Mouse (Mus musculus): Measurements from ENCODE around the gene Gata2.

Gata2 gene

DNA sequence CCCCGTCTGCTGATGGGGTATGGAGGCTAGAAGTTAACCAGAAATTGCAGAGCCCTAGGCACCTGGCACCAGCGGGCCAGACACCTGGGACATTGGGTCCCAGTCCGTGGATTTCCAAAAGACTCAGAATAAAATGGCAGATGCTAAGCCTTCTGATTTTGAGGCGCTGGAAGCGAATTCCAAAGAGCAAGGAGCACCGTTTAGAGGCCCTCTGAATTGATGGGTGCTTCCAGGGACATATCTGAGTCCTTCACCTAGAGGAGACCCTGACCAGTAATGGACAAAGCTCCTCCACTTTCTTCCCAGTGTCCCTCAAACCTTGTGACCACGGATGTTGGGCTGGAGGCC lies 1.3 kb downstream of the Gata2 start:
- ATAC-seq (ENCODE audit: low TSS enrichment), result no peak

DNA sequence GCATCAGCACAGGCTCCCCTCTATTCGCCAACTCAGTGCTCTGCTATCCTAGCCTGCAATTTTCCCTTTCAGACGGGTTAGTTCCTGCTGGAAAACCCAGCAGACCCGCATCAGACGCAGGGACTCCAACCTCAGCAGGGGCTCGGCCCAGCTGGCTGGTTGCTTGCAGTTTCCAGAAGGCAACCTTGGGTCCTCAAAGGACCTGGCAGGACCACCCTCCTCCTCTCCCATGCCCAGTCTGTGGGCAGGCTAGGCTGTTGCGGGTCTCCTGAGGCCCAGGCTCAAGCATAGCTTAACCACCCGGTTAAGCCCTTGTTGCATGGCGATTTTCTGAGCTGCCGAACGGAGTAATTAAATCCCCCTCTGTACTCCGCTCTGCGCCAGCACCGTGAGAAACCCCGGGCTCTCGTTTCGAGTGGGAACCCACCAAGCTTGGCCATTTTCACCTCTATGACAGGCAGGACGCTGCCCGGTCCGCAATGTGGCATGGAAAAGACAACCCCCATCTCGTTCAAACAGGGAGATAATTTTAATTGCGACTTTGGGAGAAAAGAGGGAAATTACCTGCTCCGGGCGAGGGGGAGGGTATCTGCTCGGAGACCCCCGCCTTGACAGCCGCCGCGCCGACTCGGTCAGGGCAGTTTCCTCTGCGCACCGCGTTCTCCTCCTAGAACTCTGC lies 2.5 kb downstream of the Gata2 start:
- ATAC-seq (ENCODE audit: low TSS enrichment), result no peak

DNA sequence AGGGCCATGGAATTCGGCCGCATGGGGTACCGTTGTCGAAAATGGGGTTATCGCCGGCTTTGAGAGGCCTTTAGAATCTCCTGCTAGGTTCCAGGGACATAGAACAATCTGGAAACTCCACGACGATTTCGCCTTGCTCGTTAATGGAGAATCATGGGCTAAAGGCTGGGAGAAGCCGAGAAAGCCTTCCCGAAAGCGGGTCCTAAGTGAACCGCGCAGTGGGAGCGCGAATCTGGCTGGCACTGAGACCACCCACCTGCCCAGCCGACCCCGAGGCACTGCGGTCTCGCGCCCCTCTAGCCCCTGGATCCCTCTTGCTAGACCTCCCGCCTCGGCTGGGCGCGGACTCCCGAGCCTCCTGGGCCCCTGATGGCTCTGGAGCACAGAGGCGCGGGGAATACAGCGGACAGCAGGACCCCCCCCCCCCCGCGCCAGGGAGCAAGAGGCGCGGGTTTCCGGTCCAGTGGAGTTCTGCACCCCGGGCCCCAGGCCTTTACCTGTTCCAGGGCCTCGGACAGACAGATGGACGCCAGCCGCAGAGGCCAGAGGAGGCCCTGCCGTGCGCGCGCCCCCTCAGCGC lies 3.1 kb downstream of the Gata2 start:
- no peak for ATAC-seq (ENCODE audit: low TSS enrichment)

- no peak for ATAC-seq (ENCODE audit: low TSS enrichment)
These were observed 3.8 kb downstream of the Gata2 start for GRCm38 (mm10) chr6:88197313-88198069.

DNA sequence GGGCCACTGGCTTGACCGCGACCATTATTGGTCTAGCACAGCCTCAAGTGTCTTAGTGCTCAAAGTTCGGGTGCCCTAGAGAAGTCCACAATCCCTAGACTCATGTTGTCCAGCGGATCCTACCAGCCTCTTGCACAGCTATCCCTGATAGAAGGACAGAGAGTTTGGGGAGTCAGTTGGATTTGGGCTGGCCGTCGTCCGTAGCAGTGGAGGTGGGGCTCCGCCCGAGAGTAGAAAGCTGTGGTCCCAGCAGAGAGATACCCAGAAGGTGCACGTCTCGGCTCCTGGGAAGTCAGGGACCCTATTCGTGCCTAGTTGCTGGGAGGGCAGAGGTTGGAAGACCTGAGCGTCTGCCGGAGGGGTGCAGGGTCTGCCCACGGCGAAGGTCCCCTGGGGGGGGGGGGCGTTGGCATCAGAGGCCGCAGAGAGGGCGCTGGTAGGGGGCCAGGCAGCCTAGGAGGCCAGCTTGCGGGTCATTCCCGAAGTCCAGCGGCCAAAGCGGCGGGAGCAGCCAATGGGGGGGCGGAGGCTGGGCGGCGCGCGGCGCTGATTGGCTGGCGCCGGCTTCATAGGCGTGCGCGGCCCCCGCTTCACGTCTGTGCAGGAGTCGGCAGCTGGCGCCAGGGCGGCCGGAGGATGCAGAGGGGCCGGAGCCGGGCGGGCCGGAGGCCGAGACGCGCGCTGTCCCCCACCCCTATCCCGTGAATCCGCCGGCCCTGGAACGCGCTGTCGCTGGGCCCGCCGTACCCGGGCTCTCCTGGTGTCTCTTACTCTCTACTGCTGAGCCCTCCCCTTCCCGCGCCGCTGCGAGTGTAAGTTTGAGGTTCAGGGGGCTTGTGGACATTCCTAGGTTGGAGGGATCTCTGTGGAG lies 4.6 kb downstream of the Gata2 start:
- no peak for ATAC-seq (ENCODE audit: low TSS enrichment)

DNA sequence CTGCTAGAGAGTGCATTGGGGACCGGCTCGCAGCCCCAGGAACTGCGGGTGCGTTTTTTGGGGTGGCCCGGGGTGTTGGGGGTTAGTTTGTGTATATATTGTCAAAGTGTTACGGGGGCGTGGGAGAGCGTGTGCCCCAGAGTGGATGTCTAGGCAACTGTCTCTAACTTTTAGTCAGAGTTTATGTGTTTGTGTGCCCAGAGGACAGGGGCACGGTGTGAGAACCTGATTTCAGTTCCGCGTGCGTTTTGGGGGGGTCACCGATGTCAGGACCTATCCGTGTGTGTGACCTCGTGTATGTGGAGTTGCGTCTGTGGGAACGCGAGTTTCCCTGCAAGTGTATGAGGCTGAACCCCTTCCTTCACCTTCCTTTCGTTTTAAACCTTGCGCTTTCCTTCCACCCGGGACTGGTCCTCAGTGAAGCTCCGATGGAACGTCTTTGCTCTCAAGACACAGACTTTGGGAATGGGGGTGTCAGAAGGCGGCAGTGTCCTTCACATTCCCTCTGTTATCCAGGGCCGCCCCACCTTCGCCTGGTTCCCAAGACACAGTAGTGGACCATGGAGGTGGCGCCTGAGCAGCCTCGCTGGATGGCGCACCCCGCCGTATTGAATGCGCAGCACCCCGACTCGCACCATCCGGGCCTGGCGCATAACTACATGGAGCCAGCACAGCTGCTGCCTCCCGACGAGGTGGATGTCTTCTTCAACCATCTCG lies 5.5 kb downstream of the Gata2 start:
- ATAC-seq (ENCODE audit: low TSS enrichment), result no peak

- ATAC-seq (ENCODE audit: low TSS enrichment), result no peak
These were observed 6.3 kb downstream of the Gata2 start for GRCm38 (mm10) chr6:88199718-88200692.

GRCm38 (mm10) chr6:88200693-88201609 lies 7.3 kb downstream of the Gata2 start:
- ATAC-seq (ENCODE audit: low TSS enrichment), result no peak

GRCm38 (mm10) chr6:88201926-88202700 lies 8.4 kb downstream of the Gata2 start:
- ATAC-seq (ENCODE audit: low TSS enrichment), result no peak

GRCm38 (mm10) chr6:88202921-88203690 lies 9.4 kb downstream of the Gata2 start:
- ATAC-seq (ENCODE audit: low TSS enrichment), result no peak

DNA sequence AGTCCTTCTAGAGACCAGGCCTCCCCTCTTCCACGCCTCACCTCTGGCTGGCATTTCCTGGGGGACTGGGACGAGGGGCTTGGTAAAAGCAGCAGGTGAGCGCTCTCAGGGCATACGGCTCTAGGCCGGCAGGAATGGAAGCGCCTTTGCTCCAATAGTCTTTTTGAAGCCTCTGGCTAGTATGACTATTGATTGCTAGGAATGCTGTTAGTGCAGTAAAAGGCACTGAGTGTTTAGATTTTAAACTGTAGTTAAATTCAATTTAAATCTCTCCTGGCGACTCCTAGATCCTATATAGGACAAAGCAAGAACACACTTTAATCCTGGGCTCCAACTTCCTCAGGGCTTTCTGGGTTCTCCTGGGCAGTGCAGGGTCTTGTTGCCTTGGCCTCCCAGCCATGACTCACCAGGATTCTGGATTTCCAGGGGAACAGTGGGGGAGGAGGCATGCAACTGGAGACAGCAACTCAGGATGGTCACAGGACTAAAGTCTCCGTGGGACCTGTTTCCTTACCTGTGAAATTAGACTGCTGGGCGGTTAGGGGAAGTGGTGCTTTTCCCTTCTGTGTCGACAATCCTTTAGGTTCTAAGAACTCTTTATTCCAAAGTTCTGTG lies 10.2 kb downstream of the Gata2 start:
- no peak for ATAC-seq (ENCODE audit: low TSS enrichment)

DNA sequence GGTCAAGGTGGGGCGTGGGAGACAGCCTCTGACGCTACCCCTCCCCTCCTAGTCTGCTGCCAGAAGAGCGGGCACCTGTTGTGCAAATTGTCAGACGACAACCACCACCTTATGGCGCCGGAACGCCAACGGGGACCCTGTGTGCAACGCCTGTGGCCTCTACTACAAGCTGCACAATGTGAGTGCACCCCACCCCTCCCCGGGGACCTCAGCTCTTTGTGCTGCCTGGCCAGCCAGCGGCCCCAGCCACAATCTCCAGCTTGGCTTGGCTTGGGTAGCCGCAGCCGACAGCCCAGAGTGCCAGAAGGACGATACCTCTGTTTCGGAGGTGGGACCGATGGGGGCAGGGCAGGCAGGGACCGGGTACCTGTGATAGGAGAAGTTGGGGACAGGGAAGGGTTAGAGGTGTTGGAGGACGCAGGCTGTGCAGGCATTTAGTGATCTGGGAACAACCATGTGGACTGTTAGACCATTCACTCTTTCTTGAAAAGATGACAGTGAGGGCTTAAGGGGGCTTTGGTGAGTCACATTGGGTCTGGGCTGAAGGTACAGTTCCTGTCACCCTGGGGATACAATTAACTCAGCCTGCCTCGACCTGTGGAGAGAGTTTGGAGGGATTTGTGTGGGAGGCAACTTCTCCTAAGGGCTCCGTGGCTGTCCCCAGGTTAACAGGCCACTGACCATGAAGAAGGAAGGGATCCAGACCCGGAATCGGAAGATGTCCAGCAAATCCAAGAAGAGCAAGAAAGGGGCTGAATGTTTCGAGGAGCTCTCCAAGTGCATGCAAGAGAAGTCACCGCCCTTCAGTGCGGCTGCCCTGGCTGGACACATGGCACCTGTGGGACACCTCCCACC lies 11.1 kb downstream of the Gata2 start:
- no peak for ATAC-seq (ENCODE audit: low TSS enrichment)

- no peak for ATAC-seq (ENCODE audit: low TSS enrichment)
These were observed 11.7 kb downstream of the Gata2 start for GRCm38 (mm10) chr6:88205386-88205700.

DNA sequence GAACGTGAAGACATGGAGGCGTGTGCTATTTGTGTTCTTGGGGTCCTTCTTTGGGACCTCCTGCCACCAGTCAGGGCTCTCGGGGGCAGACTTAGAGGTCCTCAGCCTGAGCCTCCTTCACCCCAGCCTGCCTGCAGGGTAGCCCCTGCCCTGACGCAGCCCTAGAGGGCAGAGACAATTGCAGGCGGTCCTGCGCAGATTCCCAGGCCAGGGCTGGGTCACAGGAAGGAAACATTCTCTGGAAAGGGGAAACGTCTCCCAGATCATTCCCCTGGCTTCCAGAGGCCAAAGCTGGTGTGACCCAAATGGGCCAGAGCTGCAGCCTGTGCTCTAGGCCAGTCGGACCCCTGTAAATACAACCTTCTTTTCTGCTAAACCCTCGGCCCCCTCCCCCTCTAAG lies 12.2 kb downstream of the Gata2 start:
- no peak for ATAC-seq (ENCODE audit: low TSS enrichment)

DNA sequence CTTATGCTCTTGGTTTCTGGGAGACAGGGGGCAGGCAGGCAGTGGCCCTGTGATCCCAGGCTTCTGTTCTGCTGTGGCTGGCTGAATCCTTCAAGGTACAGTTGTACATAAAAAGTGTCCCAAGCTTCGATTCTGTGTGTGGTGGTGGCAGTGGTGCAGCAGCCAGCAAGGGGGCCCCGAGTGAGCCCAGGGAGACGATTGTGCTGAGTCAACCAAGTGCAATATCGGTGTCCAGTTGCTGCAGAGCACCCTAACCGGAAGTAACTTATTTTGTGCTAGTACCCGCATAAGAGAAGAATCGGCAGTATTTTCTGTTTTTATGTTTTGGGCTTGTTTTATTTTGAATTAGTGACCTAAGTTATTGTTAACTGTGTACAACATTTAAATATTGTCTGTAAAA lies 12.9 kb downstream of the Gata2 start:
- ATAC-seq (ENCODE audit: low TSS enrichment), result no peak

DNA sequence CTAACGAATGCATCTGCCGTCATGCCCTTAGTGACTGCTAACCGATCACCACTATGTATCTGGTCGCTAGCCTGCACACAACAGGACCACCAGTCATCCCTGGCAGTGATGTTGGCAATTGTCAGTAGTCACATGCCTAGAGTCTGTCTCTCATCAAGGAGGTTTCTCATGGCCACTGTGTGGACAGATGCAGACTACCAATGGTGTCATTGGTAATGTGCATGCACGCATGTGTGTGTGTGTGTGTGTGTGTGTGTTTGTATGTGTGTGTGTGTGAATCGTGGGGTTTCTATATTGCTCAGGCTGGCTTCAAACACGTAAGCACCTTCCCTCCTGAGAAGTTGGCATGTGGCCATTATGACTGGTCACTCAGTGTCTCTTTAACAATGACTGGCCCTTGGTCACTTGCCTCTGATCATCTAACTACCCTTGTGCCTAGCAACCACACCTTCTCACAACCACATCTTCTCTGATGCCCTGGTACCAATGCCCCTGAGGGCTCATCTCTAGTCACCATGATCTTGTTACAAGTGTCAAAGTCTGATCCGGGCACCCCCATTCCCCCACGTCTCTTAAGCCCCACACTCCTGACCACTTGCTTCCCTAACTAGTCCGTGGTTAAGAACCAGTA lies 13.8 kb downstream of the Gata2 start:
- no peak for ATAC-seq (ENCODE audit: low TSS enrichment)

Data from frontal cortex, adult (tissue).